Mouse (Mus musculus) heart, adult 8-10 months (tissue): Measurements from ENCODE around the gene Jup. TPM values are rescaled to one million over a fixed set of nuclear protein-coding genes. Genes with fewer than 3 reads are reported as not detected.
"Not testable (repeated sequence)": the region's sequence is repeated elsewhere in the genome, so short reads cannot be mapped to it uniquely, and the experiment has no call there.

Experiments used
- DNase-seq: peaks from one replicate; pipeline ENCODE4 v3.0.0; 2022; ENCODE audit warnings: low spot score
- total RNA-seq, 4 experiments: library from RNA; stranded (reverse); gene quantifications; 2 replicates each; pipeline ENCODE4 v1.2.4; 2022

Gene Jup
- total RNA-seq, 4 experiments from 2014 or later: 224 to 279 (median 261) TPM

GRCm38 (mm10) chr11:100357408-100357807 is 40.2 kb downstream of the Jup start:
- no peak for DNase-seq

- no peak for DNase-seq
Measured at GRCm38 (mm10) chr11:100356819-100357211, 40.7 kb downstream of the Jup start.

- peak; percentile 70 for DNase-seq
Measured at GRCm38 (mm10) chr11:100355972-100356818, 41.4 kb downstream of the Jup start, which contains the start of gene Hap1. Gene Hap1 (minus strand): TSS chr11:100356128.

- no peak for DNase-seq
Measured at GRCm38 (mm10) chr11:100355151-100355951, 42.2 kb downstream of the Jup start.

GRCm38 (mm10) chr11:100352076-100352857 is 45.3 kb downstream of the Jup start:
- DNase-seq: no peak

- no peak for DNase-seq
Measured at GRCm38 (mm10) chr11:100344269-100344668, 53.3 kb downstream of the Jup start.

- no peak for DNase-seq
Measured at GRCm38 (mm10) chr11:100335731-100336130, 61.8 kb downstream of the Jup start.

- no peak for DNase-seq
Measured at GRCm38 (mm10) chr11:100333944-100334457, 63.6 kb downstream of the Jup start, which contains the start of gene Gast. Gene Gast (plus strand): TSS chr11:100334407.

- no peak for DNase-seq
Measured at GRCm38 (mm10) chr11:100332766-100333515, 64.6 kb downstream of the Jup start.

GRCm38 (mm10) chr11:100330816-100331375 is 66.7 kb downstream of the Jup start:
- not testable (repeated sequence) for DNase-seq

GRCm38 (mm10) chr11:100330235-100330634 is 67.3 kb downstream of the Jup start:
- DNase-seq: no peak

- DNase-seq: no peak
Measured at GRCm38 (mm10) chr11:100327761-100328160, 69.8 kb downstream of the Jup start.

GRCm38 (mm10) chr11:100327316-100327715 is 70.2 kb downstream of the Jup start:
- no peak for DNase-seq

GRCm38 (mm10) chr11:100325062-100325629 is 72.4 kb downstream of the Jup start:
- no peak for DNase-seq

- DNase-seq: peak; percentile 43
Measured at GRCm38 (mm10) chr11:100323578-100323977, 74.0 kb downstream of the Jup start.

GRCm38 (mm10) chr11:100322591-100323258 is 74.8 kb downstream of the Jup start:
- DNase-seq: no peak

- DNase-seq: not testable (repeated sequence)
Measured at GRCm38 (mm10) chr11:100321479-100322305, 75.9 kb downstream of the Jup start.

GRCm38 (mm10) chr11:100320701-100321410 is 76.7 kb downstream of the Jup start:
- DNase-seq: not testable (repeated sequence)
